Mouse (Mus musculus) kidney, adult 2 months (tissue): Measurements from ENCODE around the gene Dph1.

ENCODE experiments used
- CTCF ChIP-seq: fragments of 200-500 bp; conservative IDR thresholded peaks from 2 replicates; pipeline ENCODE4 v1.5.1; 2011; ENCODE audit warnings: low read depth, mild to moderate bottlenecking, control low read depth, low read length, moderate library complexity, mixed read lengths; ENCODE audit not compliant: insufficient read depth, insufficient read length
- POLR2A ChIP-seq: fragments of 200-500 bp; IDR thresholded peaks from one replicate; pipeline ENCODE4 v1.6.1; 2011; ENCODE audit warnings: low read depth, low read length, control low read depth

DNA sequence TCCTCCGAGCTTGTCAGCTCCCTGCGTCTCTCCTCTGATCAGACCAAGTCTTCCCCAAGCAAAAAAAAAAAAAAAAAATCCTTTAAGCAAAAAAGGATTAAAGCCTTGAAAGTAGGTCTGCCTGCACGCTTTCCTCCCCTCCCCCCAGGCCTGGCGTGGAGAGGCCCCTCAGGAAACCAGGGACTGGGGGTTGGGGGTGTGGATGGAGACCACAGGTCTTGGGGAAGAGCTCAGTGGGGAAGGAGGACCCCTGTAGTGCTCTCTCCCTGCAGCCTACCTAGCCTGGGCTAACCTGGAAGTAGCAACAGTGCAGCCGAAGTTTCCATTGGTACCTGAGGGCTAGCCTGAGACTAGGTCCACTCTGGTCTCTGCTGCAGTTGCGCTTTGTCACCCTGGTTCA lies 19.7 kb upstream of the Dph1 start:
- TF ChIP-seq POLR2A (no peak), CTCF (no peak)
